Mouse (Mus musculus) thymus, postnatal 10 days (tissue): Measurements from ENCODE around the gene Gpr62.
A peak's percentile ranks its signal among the peaks of the same experiment; 100 is the strongest.

Experiments used
- DNase-seq, 2 experiments: peaks; one replicate each; pipeline ENCODE4 v3.0.0; 2021; ENCODE audit warnings: low spot score in 2 of 2

The Gpr62 gene

DNA sequence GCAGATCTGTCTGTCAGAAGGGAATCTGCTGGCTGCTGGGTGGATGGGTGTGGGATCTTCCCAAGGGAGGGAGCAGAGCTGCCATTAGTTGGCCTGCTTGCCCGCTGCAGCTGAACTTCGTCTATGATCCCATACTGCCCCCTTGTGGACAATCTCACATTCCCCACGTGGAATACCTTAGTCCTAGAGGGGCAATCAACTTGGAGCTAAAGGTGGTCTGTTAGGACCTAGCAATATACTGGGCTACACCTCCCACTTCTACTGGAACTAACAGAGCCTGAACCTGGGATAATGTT is 43.9 kb downstream of the Gpr62 start:
- peak; percentile 66 to 87 for DNase-seq

GRCm38 (mm10) chr9:106421033-106421864 is 44.5 kb downstream of the Gpr62 start:
- no peak for DNase-seq

DNA sequence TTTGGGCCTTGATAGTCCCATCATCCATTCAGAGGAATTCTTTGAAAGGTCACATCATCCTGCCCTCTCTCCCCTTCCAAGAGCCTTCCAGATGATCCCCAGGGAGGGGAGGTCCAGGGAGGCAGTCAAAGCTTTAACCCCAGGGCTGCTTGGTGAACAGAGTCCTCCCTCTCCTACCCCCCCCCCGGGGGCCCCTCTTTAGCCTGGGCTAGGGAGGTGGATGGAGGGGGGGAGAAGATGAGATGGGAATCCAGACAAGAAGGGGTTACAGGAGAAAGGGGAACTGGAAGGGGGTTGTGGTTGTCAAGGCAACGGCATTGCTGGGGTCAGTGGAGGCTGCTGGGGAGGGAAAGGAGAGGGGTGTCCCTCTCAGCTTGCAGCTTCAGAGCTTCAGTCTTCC is 45.1 kb downstream of the Gpr62 start:
- no peak for DNase-seq

DNA sequence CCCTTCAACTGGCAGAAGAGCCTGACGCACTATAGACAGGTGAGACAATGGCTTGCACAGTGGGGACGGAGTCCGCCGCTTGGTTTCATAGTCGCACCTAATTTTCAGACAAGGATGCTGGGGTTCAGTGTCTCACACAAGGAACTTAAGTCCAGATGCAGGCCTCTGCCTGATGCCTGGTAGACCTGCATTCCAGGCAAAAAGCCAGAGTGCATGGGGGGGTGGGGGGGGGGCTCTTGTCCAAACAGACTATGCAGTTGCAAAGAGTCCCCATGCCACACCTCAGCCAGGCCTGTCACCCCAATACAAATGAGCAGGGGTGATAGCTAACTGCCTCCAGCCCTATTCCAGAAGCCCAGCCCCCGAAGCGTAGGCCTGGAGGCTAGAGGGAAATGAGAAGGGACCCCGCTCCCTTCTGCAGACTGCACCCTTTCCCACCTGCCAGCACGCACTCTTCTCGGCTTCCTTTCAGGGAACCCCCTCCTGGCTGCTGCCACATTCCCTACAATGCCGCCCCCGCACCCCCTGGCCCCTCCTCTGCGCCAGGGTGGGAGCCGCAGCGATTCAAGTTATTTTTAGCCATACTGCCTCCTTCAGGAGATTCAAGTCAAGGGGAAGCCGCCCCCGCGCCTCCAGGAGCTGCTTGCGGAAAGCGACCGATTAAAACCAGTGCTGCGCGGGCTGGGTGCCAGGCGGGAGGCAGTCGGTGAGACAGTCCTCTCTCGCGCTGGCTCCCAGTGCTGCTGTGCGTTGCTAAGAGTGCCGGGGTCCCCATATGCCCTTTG is 47.7 kb downstream of the Gpr62 start:
- DNase-seq, result peak; percentile 7 to 38

- no peak for DNase-seq
These were observed 48.9 kb downstream of the Gpr62 start for GRCm38 (mm10) chr9:106416826-106417225.
